Mouse (Mus musculus) liver, adult 2 months (tissue): ENCODE results near the gene Sema5a. TPM values are rescaled to one million over a fixed set of nuclear protein-coding genes. Genes with fewer than 3 reads are reported as not detected.

Source experiments
- DNase-seq: peaks from one replicate; pipeline ENCODE4 v3.0.0-alpha.2; 2011; ENCODE audit warnings: low read depth, low spot score; ENCODE audit errors: extremely low read depth
- H3K27ac ChIP-seq: fragments of 200-500 bp; replicated peaks from 2 replicates; pipeline ENCODE4 v1.5.1; 2012; ENCODE audit warnings: low read depth, mild to moderate bottlenecking, control low read depth, inconsistent platforms, low read length; ENCODE audit not compliant: insufficient read depth
- H3K27me3 ChIP-seq: fragments of 200-500 bp; 2 replicates; pipeline ENCODE4 v1.6.1; 2012; ENCODE audit warnings: mild to moderate bottlenecking, moderate library complexity, low read length, inconsistent platforms; ENCODE audit not compliant: control insufficient read depth, insufficient read depth
- H3K36me3 ChIP-seq: fragments of 200-500 bp; 2 replicates; pipeline ENCODE4 v1.6.1; 2012; ENCODE audit warnings: low read length, inconsistent platforms; ENCODE audit not compliant: control insufficient read depth, insufficient read depth
- H3K4me1 ChIP-seq: fragments of 200-500 bp; 2 replicates; pipeline ENCODE4 v1.6.1; 2011; ENCODE audit warnings: low read length; ENCODE audit not compliant: control insufficient read depth, insufficient read depth
- H3K4me3 ChIP-seq: fragments of 200-500 bp; 2 replicates; pipeline ENCODE4 v1.5.1; 2011; ENCODE audit warnings: low read depth, mild to moderate bottlenecking, control low read depth, low read length, moderate library complexity; ENCODE audit not compliant: insufficient read depth
- H3K79me2 ChIP-seq: fragments of 200-500 bp; 2 replicates; pipeline ENCODE4 v1.6.1; 2012; ENCODE audit warnings: inconsistent platforms, mild to moderate bottlenecking, low read length, moderate library complexity; ENCODE audit not compliant: control insufficient read depth, insufficient read depth
- H3K9ac ChIP-seq: fragments of 200-500 bp; 2 replicates; pipeline ENCODE4 v1.6.1; 2012; ENCODE audit warnings: low read depth, mild to moderate bottlenecking, control low read depth, inconsistent platforms, low read length
- CTCF ChIP-seq: fragments of 200-500 bp; IDR thresholded peaks from 2 replicates; pipeline ENCODE4 v1.5.1; 2011; ENCODE audit warnings: low read depth, low read length, control low read depth
- POLR2A ChIP-seq: fragments of 200-500 bp; IDR thresholded peaks from 2 replicates; pipeline ENCODE4 v1.6.1; 2011; ENCODE audit warnings: low read length, control low read depth; ENCODE audit not compliant: insufficient read depth; ENCODE audit errors: extremely low read depth
- WGBS: fragments of 180-500 bp; shearing (Covaris S2); methylation state at CpG from one replicate; pipeline ENCODE4 v1.1.7; 2018; 5-methylcytosine and 5-hydroxymethylcytosine counted together
- polyA plus RNA-seq: library from polyadenylated mRNA; depleted of rRNA; stranded (reverse); fragments of >200 nt; gene quantifications from 2 replicates; pipeline ENCODE4 v1.2.3, GENCODE M21; 2012
- total RNA-seq: library from RNA; depleted of rRNA; stranded (reverse); fragments of >200 nt; gene quantifications from 2 replicates; pipeline ENCODE4 v1.2.3, GENCODE M21; 2014

Gene Sema5a
- total and polyA plus RNA-seq, 2 experiments: 0.22 to 0.46 TPM

- Histone ChIP-seq H3K9ac (no peak overlapping the region), H3K79me2 (no peaks in the 10 kb centered on the region), H3K4me3 (no peak overlapping the region), H3K4me1 (no peaks in the 10 kb centered on the region), H3K27ac (no peak overlapping the region), H3K36me3 (no peaks in the 10 kb centered on the region), H3K27me3 (no peaks in the 10 kb centered on the region)
- peak; percentile 2 for DNase-seq
- WGBS: 36% methylated on average over 1 of the region's 1 CpGs
- TF ChIP-seq CTCF (no peak), POLR2A (no peak)
Measured at GRCm38 (mm10) chr15:32590641-32591040, 346.0 kb downstream of the Sema5a start.

GRCm38 (mm10) chr15:32593746-32594145 is 349.1 kb downstream of the Sema5a start:
- Histone ChIP-seq H3K9ac (no peak overlapping the region), H3K36me3 (no peaks in the 10 kb centered on the region), H3K4me3 (no peak overlapping the region), H3K4me1 (no peaks in the 10 kb centered on the region), H3K27me3 (no peaks in the 10 kb centered on the region), H3K27ac (no peak overlapping the region), H3K79me2 (no peaks in the 10 kb centered on the region)
- WGBS: 85% methylated on average over 5 of the region's 5 CpGs
- TF ChIP-seq POLR2A: no peak
- no peak for TF ChIP-seq CTCF
- DNase-seq: no peak

GRCm38 (mm10) chr15:32596574-32596973 is 352.0 kb downstream of the Sema5a start:
- no peak overlapping the region for H3K27ac ChIP-seq
- H3K27me3 ChIP-seq: no peaks in the 10 kb centered on the region
- H3K9ac ChIP-seq: no peak overlapping the region
- H3K79me2 ChIP-seq: no peaks in the 10 kb centered on the region
- H3K36me3 ChIP-seq: no peaks in the 10 kb centered on the region
- H3K4me1 ChIP-seq: no peaks in the 10 kb centered on the region
- TF ChIP-seq POLR2A (no peak), CTCF (no peak)
- no peak overlapping the region for H3K4me3 ChIP-seq
- 87% methylated on average over 6 of the region's 6 CpGs for whole genome bisulfite sequencing
- no peak for DNase-seq

GRCm38 (mm10) chr15:32597189-32597588 is 352.6 kb downstream of the Sema5a start:
- no peaks in the 10 kb centered on the region for H3K4me1 ChIP-seq
- H3K36me3 ChIP-seq: no peaks in the 10 kb centered on the region
- no peaks in the 10 kb centered on the region for H3K79me2 ChIP-seq
- H3K4me3 ChIP-seq: no peak overlapping the region
- no peak overlapping the region for H3K9ac ChIP-seq
- no peaks in the 10 kb centered on the region for H3K27me3 ChIP-seq
- DNase-seq: no peak
- H3K27ac ChIP-seq: no peak overlapping the region
- TF ChIP-seq CTCF (no peak), POLR2A (no peak)
- WGBS: 87% methylated on average over 3 of the region's 3 CpGs

- H3K9ac ChIP-seq: no peak overlapping the region
- DNase-seq: no peak
- no peak overlapping the region for H3K27ac ChIP-seq
- H3K79me2 ChIP-seq: no peaks in the 10 kb centered on the region
- WGBS: 87% methylated on average over 3 of the region's 3 CpGs
- H3K27me3 ChIP-seq: no peaks in the 10 kb centered on the region
- H3K4me1 ChIP-seq: no peaks in the 10 kb centered on the region; the same call in 1 of the 2 replicates
- no peak overlapping the region for H3K4me3 ChIP-seq
- no peaks in the 10 kb centered on the region for H3K36me3 ChIP-seq
- TF ChIP-seq POLR2A: no peak
- TF ChIP-seq CTCF: no peak
Measured at GRCm38 (mm10) chr15:32607236-32607635, 362.6 kb downstream of the Sema5a start.

GRCm38 (mm10) chr15:32610776-32611175 is 366.2 kb downstream of the Sema5a start:
- Histone ChIP-seq H3K79me2 (no peaks in the 10 kb centered on the region), H3K9ac (no peak overlapping the region), H3K4me3 (no peak overlapping the region), H3K36me3 (no peaks in the 10 kb centered on the region), H3K27me3 (no peaks in the 10 kb centered on the region), H3K4me1 (no peaks in the 10 kb centered on the region; the same call in 1 of the 2 replicates), H3K27ac (no peak overlapping the region)
- WGBS: 63% methylated on average over 2 of the region's 2 CpGs
- DNase-seq: peak; percentile 13
- no peak for TF ChIP-seq POLR2A
- no peak for TF ChIP-seq CTCF
